Mouse (Mus musculus) midbrain, embryonic 12.5 days (tissue): ENCODE measurements around the gene Anapc15. TPM values are rescaled to one million over a fixed set of nuclear protein-coding genes. Genes with fewer than 3 reads are reported as not detected.

Experiments used
- ATAC-seq: fragments of 200-750 bp; cut with Nextera tagmentation; 2 replicates; pipeline ENCODE4 v1.8.0; 2017; ENCODE audit warnings: low read depth, moderate TSS enrichment, moderate library complexity; ENCODE audit not compliant: low FRiP score
- H3K27ac ChIP-seq: fragments of 300-500 bp; sonication (generic); replicated peaks from 2 replicates; pipeline ENCODE4 v1.5.1; 2016; ENCODE audit warnings: mild to moderate bottlenecking
- H3K27me3 ChIP-seq: fragments of 300-500 bp; sonication (generic); 2 replicates; pipeline ENCODE4 v1.6.1; 2016; ENCODE audit warnings: mild to moderate bottlenecking
- H3K36me3 ChIP-seq: fragments of 300-500 bp; sonication (generic); 2 replicates; pipeline ENCODE4 v1.6.1; 2016
- H3K4me1 ChIP-seq: fragments of 300-500 bp; sonication (generic); 2 replicates; pipeline ENCODE4 v1.6.1; 2016
- H3K4me2 ChIP-seq: fragments of 300-500 bp; sonication (generic); replicated peaks from 2 replicates; pipeline ENCODE4 v1.6.1; 2016; ENCODE audit warnings: mild to moderate bottlenecking, moderate library complexity
- H3K4me3 ChIP-seq: fragments of 300-500 bp; sonication (generic); 2 replicates; pipeline ENCODE4 v1.5.1; 2016; ENCODE audit warnings: mild to moderate bottlenecking
- H3K9ac ChIP-seq: fragments of 300-500 bp; sonication (generic); replicated peaks from 2 replicates; pipeline ENCODE4 v1.6.1; 2016; ENCODE audit warnings: mild to moderate bottlenecking, moderate library complexity
- H3K9me3 ChIP-seq: fragments of 300-500 bp; sonication (generic); 2 replicates; pipeline ENCODE4 v1.6.1; 2016; ENCODE audit warnings: mild to moderate bottlenecking
- WGBS: fragments of 180-500 bp; shearing (Covaris S2); methylation state at CpG from one replicate; pipeline ENCODE4 v1.1.7; 2016; 5-methylcytosine and 5-hydroxymethylcytosine counted together
- polyA plus RNA-seq: library from polyadenylated mRNA; unstranded; fragments of >200 nt; fragmentation: Nextera tagmentation; extraction: Ambion mirVana; gene quantifications from 2 replicates; pipeline ENCODE4 v1.2.1, GENCODE M21; 2016

Anapc15 gene
- polyA plus RNA-seq, 1 experiment from 2014 or later, result 89.7 TPM

DNA sequence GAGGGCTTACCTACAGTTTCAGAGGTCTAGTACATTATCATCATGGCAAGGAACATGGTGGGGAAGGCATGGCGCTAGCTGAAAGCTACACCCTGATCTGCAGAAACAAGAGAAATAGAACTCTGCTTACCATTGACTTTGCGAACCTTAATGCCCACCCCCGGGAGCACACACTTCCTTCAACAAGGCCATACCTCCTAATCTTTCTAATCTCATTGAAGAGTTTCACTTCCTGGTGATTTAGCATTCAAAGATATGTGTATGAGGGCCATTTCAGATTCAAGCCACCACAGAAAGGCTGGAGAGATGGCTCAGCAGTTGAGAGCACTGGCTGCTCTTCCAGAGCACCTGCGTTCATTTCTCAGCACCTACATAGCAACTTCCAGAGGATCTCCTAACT is 6.4 kb upstream of the Anapc15 start, which contains the start of gene Folr2:
TSS of gene Folr2 (minus strand) at position 101 of the 400 bp plus-strand sequence.
- Histone ChIP-seq H3K9me3 (no peaks in the 10 kb centered on the region), H3K4me1 (no peaks in the 10 kb centered on the region), H3K27ac (no peak within 1 kb of the TSS), H3K4me3 (no peak within 1 kb of the TSS), H3K27me3 (no peaks in the 10 kb centered on the region), H3K36me3 (no peaks in the 10 kb centered on the region), H3K9ac (no peak within 1 kb of the TSS), H3K4me2 (no peak within 1 kb of the TSS)
- no peak for ATAC-seq
- 85% methylated on average over 4 of the region's 4 CpGs for WGBS

DNA sequence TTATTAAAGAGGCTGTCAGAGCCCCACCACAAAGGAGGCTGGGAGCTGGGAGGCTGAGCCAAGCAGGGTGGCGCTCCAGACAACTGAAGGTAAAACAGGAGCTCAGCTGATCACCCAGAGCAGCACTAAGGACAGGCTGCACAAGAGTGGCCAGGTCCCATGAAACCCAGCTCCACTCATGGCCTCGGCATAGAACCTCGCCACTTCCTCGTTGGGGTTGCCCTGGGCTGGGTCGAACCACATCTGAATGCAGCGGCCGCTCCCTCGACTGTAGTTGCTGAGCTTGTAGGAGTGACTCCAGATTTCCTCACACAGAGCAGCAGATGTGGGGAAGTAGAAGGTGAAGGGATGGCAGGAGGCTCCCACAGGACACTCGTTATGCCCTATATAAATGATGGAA is 5.2 kb upstream of the Anapc15 start:
- no peak overlapping the region for H3K27ac ChIP-seq
- no peak overlapping the region for H3K4me2 ChIP-seq
- no peak overlapping the region for H3K4me3 ChIP-seq
- no peak for ATAC-seq
- H3K4me1 ChIP-seq, result no peaks in the 10 kb centered on the region
- no peaks in the 10 kb centered on the region for H3K9me3 ChIP-seq
- WGBS, result 88% methylated on average over 9 of the region's 9 CpGs
- H3K27me3 ChIP-seq, result no peaks in the 10 kb centered on the region
- H3K9ac ChIP-seq, result no peak overlapping the region
- no peaks in the 10 kb centered on the region for H3K36me3 ChIP-seq

DNA sequence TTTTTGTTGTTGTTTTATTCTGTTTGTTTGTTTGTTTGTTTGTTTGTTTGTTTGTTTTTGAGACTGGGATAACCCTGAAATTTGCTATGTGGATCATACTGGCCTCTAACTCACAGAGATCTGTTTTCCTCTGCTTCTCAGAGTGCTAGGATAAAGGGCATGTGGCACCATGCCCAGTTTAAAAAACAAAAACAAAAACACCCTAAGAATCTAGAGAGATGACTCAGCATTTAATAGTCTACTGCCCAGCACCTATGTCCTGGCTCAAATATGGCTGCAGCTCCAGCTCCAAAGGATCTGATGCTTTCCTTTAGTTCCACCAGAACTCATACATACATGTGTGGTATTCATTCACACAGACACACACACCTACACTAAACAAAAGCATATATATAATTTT is 2.5 kb upstream of the Anapc15 start:
- H3K4me2 ChIP-seq, result no peak overlapping the region
- H3K27ac ChIP-seq, result no peak overlapping the region
- ATAC-seq, result no peak
- no peaks in the 10 kb centered on the region for H3K36me3 ChIP-seq
- H3K4me3 ChIP-seq, result no peak overlapping the region
- no peak overlapping the region for H3K9ac ChIP-seq
- no peaks in the 10 kb centered on the region for H3K27me3 ChIP-seq
- H3K4me1 ChIP-seq, result no peaks in the 10 kb centered on the region
- H3K9me3 ChIP-seq, result no peaks in the 10 kb centered on the region

DNA sequence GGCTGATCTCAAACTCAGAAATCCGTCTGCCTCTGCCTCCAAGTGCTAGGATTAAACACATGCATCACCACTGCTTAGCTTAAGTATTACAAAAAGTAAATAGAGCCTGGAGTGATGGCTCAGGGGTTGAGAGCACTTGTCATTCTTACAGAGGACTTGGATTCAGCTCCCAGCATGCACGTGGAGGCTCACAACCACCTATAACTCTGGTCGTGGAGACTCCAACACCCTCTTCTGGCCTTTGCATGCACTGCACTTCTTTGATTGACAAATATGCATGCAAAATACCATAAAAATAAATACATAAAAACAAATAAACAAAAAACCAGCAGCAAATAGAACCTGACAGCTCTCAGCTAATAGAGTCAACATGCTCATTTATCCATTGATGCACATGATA is 1.2 kb upstream of the Anapc15 start:
- WGBS, result 75% methylated on average over 3 of the region's 3 CpGs
- Histone ChIP-seq H3K4me2 (no peak overlapping the region), H3K4me1 (no peaks in the 10 kb centered on the region), H3K27me3 (no peaks in the 10 kb centered on the region), H3K9me3 (no peaks in the 10 kb centered on the region), H3K27ac (no peak overlapping the region), H3K36me3 (no peaks in the 10 kb centered on the region), H3K4me3 (no peak overlapping the region), H3K9ac (no peak overlapping the region)
- ATAC-seq, result no peak

DNA sequence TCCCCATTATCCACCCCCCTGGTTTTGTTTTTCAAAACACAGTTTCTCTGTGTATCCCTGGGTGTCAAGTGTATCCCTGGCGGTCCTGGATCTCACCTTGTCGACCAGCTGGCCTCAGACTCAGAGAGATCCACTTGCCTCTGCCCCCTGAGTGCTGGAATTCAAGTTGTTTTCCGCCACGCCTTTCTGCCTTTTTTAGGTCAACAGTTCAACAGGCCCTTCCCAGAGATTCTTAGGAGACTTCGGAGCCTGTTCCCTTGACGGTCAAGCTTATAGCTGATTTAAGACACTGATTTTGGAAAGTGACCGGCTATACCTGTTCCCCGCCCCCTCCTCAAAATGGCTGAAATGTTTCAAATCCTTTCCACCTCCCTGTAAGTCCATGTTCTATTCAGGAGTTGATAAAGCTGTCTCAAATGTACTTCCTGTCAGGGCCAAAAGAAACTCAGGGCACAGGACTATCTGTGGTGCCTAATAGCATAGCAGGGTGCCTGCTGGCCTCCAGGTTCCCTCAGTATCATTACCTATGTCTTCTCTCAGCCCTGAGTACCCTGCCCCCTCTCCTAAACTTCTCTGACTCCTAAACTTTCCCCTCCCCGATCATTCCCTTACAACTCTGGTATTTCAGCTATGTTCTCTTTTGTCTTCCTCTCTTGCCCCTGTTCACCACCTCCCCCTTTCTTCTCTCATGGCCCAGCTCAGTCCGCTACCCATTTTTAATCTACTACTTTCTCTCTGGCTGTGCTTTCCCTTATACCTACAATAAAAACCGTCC is 3.2 kb downstream of the Anapc15 start:
- Histone ChIP-seq H3K9me3 (no peaks in the 10 kb centered on the region), H3K4me1 (peaks cover 5% of the 10 kb centered on the region; the same call in 1 of the 2 replicates), H3K27me3 (no peaks in the 10 kb centered on the region), H3K27ac (no peak overlapping the region), H3K4me3 (no peak overlapping the region), H3K9ac (no peak overlapping the region), H3K36me3 (no peaks in the 10 kb centered on the region), H3K4me2 (no peak overlapping the region)
- ATAC-seq, result no peak
- WGBS, result 77% methylated on average over 11 of the region's 11 CpGs

DNA sequence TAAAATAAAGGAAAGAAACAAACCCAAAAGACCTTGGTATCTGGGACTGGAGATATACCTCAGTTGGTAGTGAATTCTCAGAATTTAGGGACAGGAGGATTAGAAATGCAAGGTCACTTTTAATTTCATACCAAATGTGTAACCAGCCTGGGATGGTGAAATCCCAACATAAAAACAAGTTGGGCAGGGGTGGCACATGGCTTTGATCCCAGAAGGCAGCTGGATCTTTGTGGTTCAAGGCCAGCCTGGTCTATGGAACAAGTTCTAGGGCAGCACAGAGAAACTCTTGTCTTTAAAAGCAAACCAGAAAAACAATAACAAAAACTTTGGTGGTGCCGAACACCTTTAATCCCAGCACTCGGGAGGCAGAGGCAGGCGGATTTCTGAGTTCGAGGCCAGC is 4.0 kb downstream of the Anapc15 start:
- peaks cover 5% of the 10 kb centered on the region; the same call in 1 of the 2 replicates for H3K4me1 ChIP-seq
- no peak overlapping the region for H3K9ac ChIP-seq
- 94% methylated on average over 4 of the region's 4 CpGs for WGBS
- H3K27me3 ChIP-seq, result no peaks in the 10 kb centered on the region
- no peak overlapping the region for H3K4me3 ChIP-seq
- H3K4me2 ChIP-seq, result no peak overlapping the region
- H3K27ac ChIP-seq, result no peak overlapping the region
- H3K9me3 ChIP-seq, result no peaks in the 10 kb centered on the region
- no peak for ATAC-seq
- no peaks in the 10 kb centered on the region for H3K36me3 ChIP-seq

DNA sequence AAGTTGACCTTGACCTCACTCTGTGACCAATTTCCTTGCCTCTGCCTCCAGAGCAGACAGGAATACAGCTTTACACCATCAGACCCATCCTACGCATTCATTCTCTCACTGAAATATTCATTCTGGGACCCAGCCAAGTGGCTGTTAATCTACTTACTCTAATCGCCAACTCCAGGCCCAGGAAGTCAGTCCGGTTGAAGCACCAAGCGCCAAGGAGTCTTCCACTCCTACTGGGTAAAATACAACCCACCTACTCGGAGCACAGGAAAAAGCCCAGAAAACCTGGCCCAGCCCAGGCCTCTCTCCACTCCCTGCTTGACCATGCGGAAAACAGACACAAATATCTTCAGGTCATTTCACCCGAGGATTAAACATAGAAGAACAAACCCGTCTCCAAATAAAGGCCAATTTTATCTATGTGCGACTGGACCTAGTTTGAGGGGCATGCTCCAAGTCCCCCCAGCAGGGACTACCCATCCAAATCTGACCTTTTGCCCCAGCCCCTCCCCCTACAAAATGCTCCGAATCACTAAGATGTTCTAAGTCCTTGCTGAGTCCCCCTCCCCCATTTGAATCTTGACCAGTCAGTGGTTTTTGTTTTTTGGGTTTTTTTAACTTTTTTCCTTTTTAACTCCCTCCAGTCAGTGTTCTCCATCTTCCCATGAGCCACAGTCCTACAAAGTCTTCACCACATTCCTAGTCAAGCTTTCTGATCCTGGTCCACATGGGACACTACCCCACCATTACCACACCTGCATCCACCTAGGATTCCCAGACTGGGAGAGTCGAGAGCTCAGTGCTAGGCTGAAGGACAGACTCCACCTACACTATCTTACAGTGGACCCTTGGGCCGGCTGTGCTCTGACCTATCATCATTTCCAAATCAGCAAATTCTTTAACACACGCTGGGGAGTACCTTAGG is 5.0 kb downstream of the Anapc15 start:
- peak; percentile 27; the same call in 1 of the 2 replicates for ATAC-seq
- Histone ChIP-seq H3K27me3 (no peaks in the 10 kb centered on the region), H3K9me3 (no peaks in the 10 kb centered on the region), H3K36me3 (no peaks in the 10 kb centered on the region), H3K4me3 (no peak overlapping the region), H3K4me1 (peaks cover 5% of the 10 kb centered on the region; the same call in 1 of the 2 replicates), H3K4me2 (peak overlapping the region; percentile 6; the same call in 1 of the 2 replicates), H3K9ac (no peak overlapping the region), H3K27ac (peak overlapping the region; percentile 20; the same call in 1 of the 2 replicates)
- 35% methylated on average over 13 of the region's 13 CpGs for WGBS

DNA sequence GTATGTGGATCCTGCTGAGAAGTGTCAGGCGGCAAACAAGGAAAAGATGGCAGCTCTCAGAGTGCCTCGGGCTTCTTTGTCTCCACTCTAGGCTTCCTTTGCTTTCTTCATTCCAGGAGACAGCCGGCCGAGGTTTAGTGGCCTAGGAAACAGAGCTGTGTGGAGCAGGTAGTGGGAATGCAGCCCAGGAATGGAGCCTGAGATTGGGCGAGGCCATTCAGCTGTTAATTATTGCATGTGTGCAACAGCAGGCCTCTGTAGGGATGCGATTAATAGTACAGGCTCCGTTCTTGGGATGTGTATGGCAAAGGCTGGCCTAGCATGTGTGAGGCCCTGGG is 5.6 kb downstream of the Anapc15 start:
- no peaks in the 10 kb centered on the region for H3K36me3 ChIP-seq
- peaks cover 5% of the 10 kb centered on the region; the same call in 1 of the 2 replicates for H3K4me1 ChIP-seq
- peak overlapping the region; percentile 20; the same call in 1 of the 2 replicates for H3K27ac ChIP-seq
- H3K27me3 ChIP-seq, result no peaks in the 10 kb centered on the region
- 24% methylated on average over 7 of the region's 7 CpGs for WGBS
- H3K9me3 ChIP-seq, result no peaks in the 10 kb centered on the region
- no peak overlapping the region for H3K4me3 ChIP-seq
- H3K9ac ChIP-seq, result no peak overlapping the region
- no peak overlapping the region for H3K4me2 ChIP-seq
- ATAC-seq, result peak; percentile 60; the same call in 1 of the 2 replicates

DNA sequence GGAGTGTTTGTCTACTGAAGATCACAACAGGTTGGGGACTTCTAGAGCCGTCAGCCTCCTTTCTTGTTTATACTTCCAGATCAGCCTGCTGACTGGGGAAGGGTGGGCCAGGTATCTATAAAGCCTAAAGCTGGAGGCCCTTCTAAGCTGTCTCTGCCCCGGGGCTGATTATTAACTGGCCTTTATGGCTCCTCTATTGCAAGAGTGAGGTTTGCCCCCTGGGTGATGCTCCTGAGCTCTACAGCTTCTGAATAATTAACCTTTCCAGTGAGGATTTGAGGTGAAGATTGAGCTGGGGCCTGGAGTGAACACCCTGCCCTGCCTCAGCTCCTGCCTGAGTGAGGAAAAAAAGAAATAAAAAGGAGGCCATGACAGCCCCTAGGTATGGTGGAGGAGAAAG is 7.1 kb downstream of the Anapc15 start, which contains the start of gene Folr1:
TSS of gene Folr1 (minus strand) at position 160 of the 400 bp plus-strand sequence.
- 72% methylated on average over 2 of the region's 2 CpGs for WGBS
- Histone ChIP-seq H3K27ac (no peak within 1 kb of the TSS), H3K27me3 (no peaks in the 10 kb centered on the region), H3K4me3 (no peak within 1 kb of the TSS), H3K36me3 (no peaks in the 10 kb centered on the region), H3K4me2 (no peak within 1 kb of the TSS), H3K4me1 (peaks cover 5% of the 10 kb centered on the region; the same call in 1 of the 2 replicates), H3K9ac (no peak within 1 kb of the TSS), H3K9me3 (no peaks in the 10 kb centered on the region)
- no peak for ATAC-seq

DNA sequence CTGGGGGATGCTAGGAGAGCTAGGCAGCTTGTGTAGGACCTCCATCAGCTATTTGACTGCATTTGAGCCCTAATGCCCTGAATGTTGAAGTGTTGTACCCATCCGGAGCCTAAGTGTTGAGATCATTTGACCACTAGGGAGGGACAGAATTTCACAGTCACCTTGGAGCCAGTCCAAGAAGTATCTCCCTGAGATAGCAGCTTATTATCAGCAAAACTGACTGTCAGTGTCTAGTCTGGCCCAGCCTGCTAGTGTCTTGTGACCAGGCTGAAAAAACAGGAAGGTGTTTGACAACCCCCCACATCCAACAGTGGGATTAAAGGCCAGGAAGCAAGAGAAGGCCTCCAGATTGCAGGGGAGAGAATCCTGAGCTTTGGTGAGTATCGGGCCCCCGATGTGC is 7.8 kb downstream of the Anapc15 start:
- Histone ChIP-seq H3K9ac (no peak overlapping the region), H3K27me3 (no peaks in the 10 kb centered on the region), H3K36me3 (no peaks in the 10 kb centered on the region), H3K4me1 (peaks cover 5% of the 10 kb centered on the region; the same call in 1 of the 2 replicates), H3K27ac (no peak overlapping the region), H3K4me3 (no peak overlapping the region), H3K9me3 (no peaks in the 10 kb centered on the region), H3K4me2 (no peak overlapping the region)
- WGBS, result 85% methylated on average over 3 of the region's 3 CpGs
- no peak for ATAC-seq

DNA sequence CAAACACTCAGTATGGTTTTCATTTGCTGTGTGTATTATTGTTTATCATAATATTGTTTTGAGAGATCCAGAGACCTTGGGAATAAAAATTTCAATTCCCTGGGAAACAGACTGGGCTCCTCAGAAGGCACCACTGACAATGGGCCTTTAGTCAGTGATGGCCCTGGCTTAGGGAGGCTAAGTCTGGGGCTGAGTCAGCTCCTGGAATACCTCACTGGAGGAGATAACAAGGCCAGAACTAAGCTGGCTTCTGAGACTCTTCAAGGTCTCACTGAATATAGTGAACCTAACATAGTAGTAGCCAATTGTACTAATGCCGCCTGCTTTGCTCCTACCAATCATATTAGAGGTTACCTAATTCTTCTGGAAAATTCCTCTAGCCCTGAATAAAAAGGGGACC is 12.5 kb downstream of the Anapc15 start:
- Histone ChIP-seq H3K27ac (no peak overlapping the region), H3K9me3 (no peaks in the 10 kb centered on the region), H3K36me3 (no peaks in the 10 kb centered on the region), H3K9ac (no peak overlapping the region), H3K4me1 (no peaks in the 10 kb centered on the region), H3K4me3 (no peak overlapping the region), H3K27me3 (no peaks in the 10 kb centered on the region), H3K4me2 (no peak overlapping the region)
- ATAC-seq, result no peak
- 97% methylated on average over 1 of the region's 1 CpGs for WGBS

DNA sequence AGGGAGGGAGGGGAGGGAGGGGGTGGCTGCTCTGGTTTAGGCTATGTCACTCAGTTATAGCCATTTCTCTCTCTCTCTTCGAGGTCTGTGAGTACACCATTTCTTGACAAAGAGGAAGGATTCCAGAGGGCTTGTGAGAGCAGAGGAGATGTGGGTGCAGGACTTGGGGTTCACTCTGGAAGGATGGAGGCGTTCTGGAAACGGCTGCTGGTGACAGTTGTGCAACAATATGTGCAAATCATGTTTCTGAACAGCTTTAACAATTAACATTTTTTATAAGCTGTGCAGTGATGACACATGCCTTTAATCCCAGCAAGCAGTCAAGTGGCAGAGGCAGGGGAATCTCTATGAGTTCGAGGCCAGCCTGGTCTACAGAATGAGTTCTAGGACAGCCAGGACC is 17.3 kb downstream of the Anapc15 start:
- WGBS, result 79% methylated on average over 4 of the region's 4 CpGs
- no peaks in the 10 kb centered on the region for H3K4me1 ChIP-seq
- H3K9me3 ChIP-seq, result no peaks in the 10 kb centered on the region
- H3K36me3 ChIP-seq, result no peaks in the 10 kb centered on the region
- H3K27ac ChIP-seq, result no peak overlapping the region
- no peak for ATAC-seq
- no peak overlapping the region for H3K9ac ChIP-seq
- H3K4me2 ChIP-seq, result no peak overlapping the region
- no peak overlapping the region for H3K4me3 ChIP-seq
- H3K27me3 ChIP-seq, result no peaks in the 10 kb centered on the region
